Mouse (Mus musculus) bone marrow macrophage, adult 2 months (primary cell): ENCODE results near the gene Rell1.

Source experiments
- CTCF ChIP-seq: IDR thresholded peaks from 2 replicates; pipeline ENCODE4 v1.5.1; 2012; ENCODE audit warnings: low read depth, mild to moderate bottlenecking, low read length, moderate library complexity
- POLR2A ChIP-seq: IDR thresholded peaks from 2 replicates; pipeline ENCODE4 v1.6.1; 2012; ENCODE audit warnings: mild to moderate bottlenecking, low read depth, low read length, borderline replicate concordance

DNA sequence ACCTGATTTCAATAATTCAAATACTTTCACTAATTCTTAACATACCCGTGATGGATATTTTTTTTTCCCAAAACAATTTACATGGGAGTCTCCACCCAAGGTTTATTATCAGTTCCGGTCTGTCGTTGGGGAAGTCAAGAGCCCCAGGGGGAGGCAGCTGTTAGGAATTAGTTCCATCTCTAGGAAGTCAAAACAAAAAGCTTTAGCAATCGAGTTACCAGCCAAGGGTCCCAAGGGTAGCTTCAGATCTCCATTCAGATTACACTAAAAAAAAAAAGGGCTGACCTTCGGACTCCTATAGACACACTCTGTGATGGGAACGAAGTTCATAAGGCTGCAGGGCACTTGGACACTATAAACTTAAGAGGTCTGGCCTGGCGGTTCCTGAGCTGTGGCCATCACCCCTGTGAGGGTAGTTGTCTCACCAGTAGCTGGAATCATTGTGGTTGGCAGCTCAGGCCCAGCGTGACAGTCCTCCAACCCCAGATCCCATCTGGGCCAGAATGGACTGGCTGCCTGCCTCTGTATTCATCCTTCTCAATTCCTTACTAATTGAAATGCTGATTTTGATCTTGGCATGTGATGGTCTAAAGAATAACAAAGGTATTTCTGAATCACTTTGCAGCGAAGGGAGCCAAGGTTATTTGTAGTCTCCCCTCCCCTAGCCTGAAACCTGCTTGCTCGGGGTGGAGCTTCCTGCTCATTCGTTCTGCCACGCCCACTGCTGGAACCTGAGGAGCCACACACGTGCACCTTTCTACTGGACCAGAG is 44.1 kb upstream of the Rell1 start:
- TF ChIP-seq CTCF = no peak
- TF ChIP-seq POLR2A = no peak
